Mouse (Mus musculus): Measurements from ENCODE around the gene Ifnz. TPM values are rescaled to one million over a fixed set of nuclear protein-coding genes. Genes with fewer than 3 reads are reported as not detected.
"Not testable (repeated sequence)": the region's sequence is repeated elsewhere in the genome, so short reads cannot be mapped to it uniquely, and the experiment has no call there.

Ifnz gene
- polyA plus RNA-seq, 1 experiment from 2014 or later = 0.48 TPM

- not testable (repeated sequence) for H3K4me2 ChIP-seq (ENCODE audit: low read depth, low read length); H3K27me3 ChIP-seq (ENCODE audit: control insufficient read depth, insufficient read depth, low read length); H3K9ac ChIP-seq (ENCODE audit: low read length); H3K4me3 ChIP-seq (replicated peaks; ENCODE audit: low read length); H3K27ac ChIP-seq (ENCODE audit: low read length); H3K36me3 ChIP-seq (ENCODE audit: control insufficient read depth, insufficient read depth, low read length); H3K4me1 ChIP-seq (ENCODE audit: control insufficient read depth, insufficient read depth, low read length); H3K9me3 ChIP-seq (replicated peaks; ENCODE audit: control insufficient read depth, low read length); ATAC-seq (ENCODE audit: insufficient read depth, low FRiP score)
- no CpG with 5 or more reads among the region's 29 CpGs for WGBS
These were observed 21.0 kb downstream of the Ifnz start, which contains the start of gene Gm13287 for GRCm38 (mm10) chr4:88802954-88803353. TSS of gene Gm13287 (plus strand) at chr4:88803254.

GRCm38 (mm10) chr4:88805231-88805630 is 23.3 kb downstream of the Ifnz start, which contains the start of gene Gm13288:
TSS of gene Gm13288 (plus strand) at chr4:88805531.
- H3K4me3 ChIP-seq (replicated peaks; ENCODE audit: low read length) = peak within 1 kb of the TSS; percentile 23; the same call in 1 of the 2 replicates
- H3K9me3 ChIP-seq (replicated peaks; ENCODE audit: control insufficient read depth, low read length) = not testable (repeated sequence)
- WGBS = no CpG with 5 or more reads among the region's 8 CpGs

GRCm38 (mm10) chr4:88805761-88806160 is 23.8 kb downstream of the Ifnz start:
- H3K27ac ChIP-seq (ENCODE audit: low read length); H3K4me2 ChIP-seq (ENCODE audit: low read depth, low read length); H3K4me1 ChIP-seq (ENCODE audit: control insufficient read depth, insufficient read depth, low read length); H3K9me3 ChIP-seq (replicated peaks; ENCODE audit: control insufficient read depth, low read length); H3K36me3 ChIP-seq (ENCODE audit: control insufficient read depth, insufficient read depth, low read length); H3K9ac ChIP-seq (ENCODE audit: low read length); H3K27me3 ChIP-seq (ENCODE audit: control insufficient read depth, insufficient read depth, low read length); ATAC-seq (ENCODE audit: insufficient read depth, low FRiP score): not testable (repeated sequence)
- 0% methylated on average over 13 of the region's 34 CpGs for WGBS
- peak overlapping the region; percentile 23; the same call in 1 of the 2 replicates for H3K4me3 ChIP-seq (replicated peaks; ENCODE audit: low read length)

More at GRCm38 (mm10) chr4:88805231-88805630, 23.3 kb downstream of the Ifnz start, which contains the start of gene Gm13288:
- not testable (repeated sequence) for H3K27me3 ChIP-seq (ENCODE audit: control insufficient read depth, insufficient read depth, low read length); ATAC-seq (ENCODE audit: insufficient read depth, low FRiP score); H3K4me2 ChIP-seq (ENCODE audit: low read depth, low read length); H3K27ac ChIP-seq (ENCODE audit: low read length); H3K9ac ChIP-seq (ENCODE audit: low read length); H3K36me3 ChIP-seq (ENCODE audit: control insufficient read depth, insufficient read depth, low read length); H3K4me1 ChIP-seq (ENCODE audit: control insufficient read depth, insufficient read depth, low read length)

- Histone ChIP-seq H3K36me3 (ENCODE audit: control insufficient read depth, insufficient read depth, low read length) (no peaks in the 10 kb centered on the region), H3K4me2 (ENCODE audit: low read depth, low read length) (no peak within 1 kb of the TSS), H3K27me3 (ENCODE audit: control insufficient read depth, insufficient read depth, low read length) (no peaks in the 10 kb centered on the region), H3K4me1 (ENCODE audit: control insufficient read depth, insufficient read depth, low read length) (no peaks in the 10 kb centered on the region), H3K4me3 (replicated peaks; ENCODE audit: low read length) (no peak within 1 kb of the TSS), H3K9ac (ENCODE audit: low read length) (no peak within 1 kb of the TSS), H3K27ac (ENCODE audit: low read length) (no peak within 1 kb of the TSS), H3K9me3 (replicated peaks; ENCODE audit: control insufficient read depth, low read length) (no peaks in the 10 kb centered on the region)
- ATAC-seq (ENCODE audit: insufficient read depth, low FRiP score) = no peak
- WGBS = 46% methylated on average over 3 of the region's 3 CpGs
These were observed 34.0 kb downstream of the Ifnz start, which contains the start of gene Ifna7 for GRCm38 (mm10) chr4:88815928-88816327. TSS of gene Ifna7 (plus strand) at chr4:88816228.

GRCm38 (mm10) chr4:88819659-88820058 is 37.7 kb downstream of the Ifnz start, which contains the start of gene Ifna11:
TSS of gene Ifna11 (plus strand) at chr4:88819959.
- H3K36me3 ChIP-seq (ENCODE audit: control insufficient read depth, insufficient read depth, low read length) = no peaks in the 10 kb centered on the region
- 74% methylated on average over 1 of the region's 1 CpGs for WGBS
- no peaks in the 10 kb centered on the region for H3K9me3 ChIP-seq (replicated peaks; ENCODE audit: control insufficient read depth, low read length)
- no peak for ATAC-seq (ENCODE audit: insufficient read depth, low FRiP score)
- no peaks in the 10 kb centered on the region for H3K27me3 ChIP-seq (ENCODE audit: control insufficient read depth, insufficient read depth, low read length)
- no peak within 1 kb of the TSS for H3K4me2 ChIP-seq (ENCODE audit: low read depth, low read length)
- H3K4me1 ChIP-seq (ENCODE audit: control insufficient read depth, insufficient read depth, low read length) = no peaks in the 10 kb centered on the region
- H3K27ac ChIP-seq (ENCODE audit: low read length) = no peak within 1 kb of the TSS
- no peak within 1 kb of the TSS for H3K9ac ChIP-seq (ENCODE audit: low read length)
- H3K4me3 ChIP-seq (replicated peaks; ENCODE audit: low read length) = no peak within 1 kb of the TSS

GRCm38 (mm10) chr4:88822995-88823394 is 41.1 kb downstream of the Ifnz start:
- no peak overlapping the region for H3K27ac ChIP-seq (ENCODE audit: low read length)
- ATAC-seq (ENCODE audit: insufficient read depth, low FRiP score) = no peak
- no peaks in the 10 kb centered on the region for H3K27me3 ChIP-seq (ENCODE audit: control insufficient read depth, insufficient read depth, low read length)
- WGBS = 20% methylated on average over 4 of the region's 4 CpGs
- H3K4me1 ChIP-seq (ENCODE audit: control insufficient read depth, insufficient read depth, low read length) = no peaks in the 10 kb centered on the region
- H3K9ac ChIP-seq (ENCODE audit: low read length) = no peak overlapping the region
- H3K4me2 ChIP-seq (ENCODE audit: low read depth, low read length) = no peak overlapping the region
- H3K36me3 ChIP-seq (ENCODE audit: control insufficient read depth, insufficient read depth, low read length) = no peaks in the 10 kb centered on the region
- no peaks in the 10 kb centered on the region for H3K9me3 ChIP-seq (replicated peaks; ENCODE audit: control insufficient read depth, low read length)
- no peak overlapping the region for H3K4me3 ChIP-seq (replicated peaks; ENCODE audit: low read length)

GRCm38 (mm10) chr4:88827116-88827515 is 45.2 kb downstream of the Ifnz start, which contains the start of gene Ifna6:
TSS of gene Ifna6 (plus strand) at chr4:88827416.
- H3K9me3 ChIP-seq (replicated peaks; ENCODE audit: control insufficient read depth, low read length); H3K4me2 ChIP-seq (ENCODE audit: low read depth, low read length); H3K36me3 ChIP-seq (ENCODE audit: control insufficient read depth, insufficient read depth, low read length); H3K27ac ChIP-seq (ENCODE audit: low read length); H3K27me3 ChIP-seq (ENCODE audit: control insufficient read depth, insufficient read depth, low read length); H3K4me1 ChIP-seq (ENCODE audit: control insufficient read depth, insufficient read depth, low read length); H3K9ac ChIP-seq (ENCODE audit: low read length); H3K4me3 ChIP-seq (replicated peaks; ENCODE audit: low read length); ATAC-seq (ENCODE audit: insufficient read depth, low FRiP score): not testable (repeated sequence)

- Histone ChIP-seq H3K4me3 (replicated peaks; ENCODE audit: low read length) (no peak overlapping the region), H3K9ac (ENCODE audit: low read length) (no peak overlapping the region), H3K27me3 (ENCODE audit: control insufficient read depth, insufficient read depth, low read length) (no peaks in the 10 kb centered on the region), H3K4me2 (ENCODE audit: low read depth, low read length) (no peak overlapping the region), H3K36me3 (ENCODE audit: control insufficient read depth, insufficient read depth, low read length) (no peaks in the 10 kb centered on the region), H3K9me3 (replicated peaks; ENCODE audit: control insufficient read depth, low read length) (no peaks in the 10 kb centered on the region), H3K27ac (ENCODE audit: low read length) (no peak overlapping the region), H3K4me1 (ENCODE audit: control insufficient read depth, insufficient read depth, low read length) (no peaks in the 10 kb centered on the region)
- WGBS = 27% methylated on average over 4 of the region's 4 CpGs
- no peak for ATAC-seq (ENCODE audit: insufficient read depth, low FRiP score)
These were observed 48.6 kb downstream of the Ifnz start for GRCm38 (mm10) chr4:88830523-88830922.
